Mouse (Mus musculus): ENCODE results near the gene Nrxn2. TPM values are rescaled to one million over a fixed set of nuclear protein-coding genes. Genes with fewer than 3 reads are reported as not detected.
A peak's percentile ranks its signal among the peaks of the same experiment; 100 is the strongest.

Nrxn2 gene
- polyA plus RNA-seq, 1 experiment = 393 TPM

DNA sequence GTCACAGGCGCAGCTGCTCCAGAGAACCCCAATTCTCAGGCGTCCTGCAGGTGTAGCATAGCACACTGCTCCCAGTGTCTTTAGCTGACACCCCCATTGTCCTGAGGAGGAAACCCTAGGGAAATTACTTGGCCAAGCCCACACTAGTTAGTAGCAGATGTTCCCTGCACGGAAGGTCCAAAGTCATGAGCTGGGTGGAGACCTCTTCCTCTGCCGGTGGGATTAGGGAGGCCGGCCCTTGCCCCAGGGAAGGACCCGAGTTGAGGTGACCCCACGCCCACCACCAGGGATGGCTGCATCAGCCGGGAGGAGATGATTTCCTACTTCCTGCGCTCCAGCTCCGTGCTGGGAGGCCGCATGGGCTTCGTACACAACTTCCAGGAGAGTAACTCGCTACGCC, 5.7 kb upstream of the Nrxn2 start:
- no peak for DNase-seq (ENCODE audit: extremely low spot score in 1 of 2, low spot score in 1 of 2)

DNA sequence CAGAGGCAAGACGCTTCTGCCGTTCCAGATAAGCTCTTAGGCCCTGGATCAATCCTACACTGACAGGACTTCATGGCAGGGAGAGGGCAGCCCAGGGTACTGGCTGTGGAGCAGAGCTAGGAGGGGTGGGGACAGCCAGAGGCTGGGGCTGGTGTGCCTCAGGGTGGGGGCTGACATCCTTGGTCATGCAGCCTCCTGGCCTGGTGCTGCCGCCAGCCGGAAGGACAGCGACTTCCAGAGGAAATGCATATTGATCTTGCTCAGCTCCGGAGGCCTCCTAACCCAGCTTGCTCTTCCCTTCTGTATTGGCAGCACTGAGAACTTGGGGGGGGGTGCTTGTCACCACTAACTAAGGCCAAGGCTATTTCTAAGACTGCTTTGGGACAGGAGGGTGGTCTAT, 3.1 kb upstream of the Nrxn2 start:
- DNase-seq (ENCODE audit: extremely low spot score in 1 of 2, low spot score in 1 of 2) = no peak

DNA sequence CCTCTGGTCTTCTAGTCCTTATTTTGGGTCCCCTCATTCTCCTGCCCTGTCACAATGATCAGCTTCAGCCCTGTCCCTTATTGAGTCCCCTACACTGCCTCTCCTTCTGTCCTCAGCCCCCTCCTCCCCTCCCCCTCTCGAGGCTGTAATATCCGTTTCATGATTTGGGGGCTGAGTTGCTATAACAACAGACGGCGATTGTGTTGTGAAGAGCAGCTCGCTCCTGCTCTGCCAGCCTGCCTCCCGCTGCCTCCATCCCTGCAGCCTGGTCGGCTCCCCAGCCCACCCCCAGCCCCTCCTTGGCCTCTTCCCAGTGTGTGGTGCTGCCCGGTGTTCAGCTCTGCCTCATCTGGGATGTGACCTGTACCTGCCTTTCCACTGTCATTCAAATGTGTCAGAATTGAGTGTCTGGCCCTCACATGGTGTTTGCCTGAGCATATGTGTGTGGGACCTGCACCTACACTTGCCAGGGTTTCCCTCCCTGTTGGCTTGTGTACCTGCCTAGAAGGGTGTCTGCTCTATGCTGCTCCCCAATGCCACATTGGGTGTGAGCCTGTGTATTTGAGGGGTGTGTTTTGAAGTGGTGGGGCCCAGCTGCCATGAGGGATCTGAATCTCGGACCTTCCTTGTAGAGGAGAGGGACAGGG, 2.3 kb upstream of the Nrxn2 start:
- DNase-seq (ENCODE audit: extremely low spot score in 1 of 2, low spot score in 1 of 2) = no peak

DNA sequence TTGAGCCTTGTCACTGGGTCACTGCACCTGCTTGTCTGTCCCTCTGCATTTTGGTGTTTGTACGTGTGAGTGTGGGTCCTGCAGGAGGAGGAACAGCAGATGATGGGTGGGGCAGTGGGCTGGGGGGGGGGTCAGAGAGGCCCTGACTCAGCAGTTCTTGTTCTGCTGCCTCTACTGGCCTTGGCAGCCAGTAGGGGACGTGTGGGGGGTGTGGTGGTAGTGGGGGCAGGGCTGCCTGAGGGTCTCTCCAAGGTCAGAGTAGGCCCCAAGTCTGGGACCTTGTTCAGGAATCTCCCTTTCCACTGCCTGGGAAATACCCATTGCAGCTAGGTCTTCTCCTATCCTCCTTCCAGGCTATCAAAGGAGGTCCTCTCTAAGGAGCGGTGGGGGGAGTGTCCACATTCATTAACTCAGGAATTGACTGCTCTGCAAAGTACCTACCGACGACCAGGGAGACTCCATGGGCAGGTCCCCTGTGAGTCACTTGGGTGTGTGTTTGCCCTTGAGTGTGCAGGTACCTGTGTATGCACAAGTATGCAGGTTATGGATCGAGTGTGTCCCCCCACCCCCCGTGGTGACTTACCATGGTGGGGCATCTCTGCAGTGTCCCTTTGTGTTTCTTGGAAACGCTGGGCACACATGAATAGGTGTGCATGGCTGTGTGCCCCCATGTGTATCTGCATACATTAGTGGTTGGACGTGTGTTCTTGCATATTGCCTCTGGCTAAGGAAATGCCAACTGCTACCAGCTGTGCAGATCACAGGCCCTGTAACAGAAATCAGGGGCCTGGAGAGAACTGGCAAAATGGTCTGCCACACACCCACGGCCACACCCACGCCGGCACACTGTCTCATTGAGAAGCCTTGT, 1.4 kb upstream of the Nrxn2 start:
- DNase-seq (ENCODE audit: extremely low spot score in 1 of 2, low spot score in 1 of 2) = no peak

DNA sequence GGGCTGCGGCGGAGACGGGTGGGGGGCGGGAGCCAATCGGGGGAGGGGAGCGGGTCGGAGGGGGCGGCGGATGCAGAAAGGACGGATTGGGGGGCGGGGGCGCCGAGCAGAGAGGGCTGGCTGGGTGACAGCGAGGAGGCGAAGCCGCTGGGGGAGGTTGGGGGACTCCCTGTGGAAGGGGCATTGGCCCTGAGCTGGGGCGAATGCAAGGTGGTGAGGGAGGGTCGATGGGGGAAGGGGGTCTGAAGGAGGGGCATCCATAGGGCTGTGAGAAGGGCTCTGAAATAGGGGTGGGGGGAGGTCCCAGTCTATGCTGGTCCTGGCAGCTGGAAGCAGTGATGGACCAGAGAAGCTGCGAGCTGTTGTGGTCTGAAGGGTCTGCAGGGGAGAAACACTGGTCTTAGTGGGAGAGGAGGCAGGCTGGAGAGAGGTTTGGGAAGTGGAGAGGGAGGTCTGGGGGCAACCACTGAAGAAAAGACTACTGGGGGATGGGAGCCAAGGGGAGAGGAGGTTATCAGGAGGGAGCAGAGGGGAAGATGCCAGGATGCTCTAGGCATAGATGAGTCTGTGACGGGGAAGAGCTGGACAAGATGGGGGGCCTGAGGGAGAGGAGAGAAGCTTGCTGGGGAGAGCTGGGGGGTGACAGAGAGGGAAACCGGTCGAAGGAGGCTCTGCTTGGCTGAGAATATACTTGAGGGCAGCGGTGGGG, 607 bp downstream of the Nrxn2 start:
- no peak for DNase-seq (ENCODE audit: extremely low spot score in 1 of 2, low spot score in 1 of 2)

DNA sequence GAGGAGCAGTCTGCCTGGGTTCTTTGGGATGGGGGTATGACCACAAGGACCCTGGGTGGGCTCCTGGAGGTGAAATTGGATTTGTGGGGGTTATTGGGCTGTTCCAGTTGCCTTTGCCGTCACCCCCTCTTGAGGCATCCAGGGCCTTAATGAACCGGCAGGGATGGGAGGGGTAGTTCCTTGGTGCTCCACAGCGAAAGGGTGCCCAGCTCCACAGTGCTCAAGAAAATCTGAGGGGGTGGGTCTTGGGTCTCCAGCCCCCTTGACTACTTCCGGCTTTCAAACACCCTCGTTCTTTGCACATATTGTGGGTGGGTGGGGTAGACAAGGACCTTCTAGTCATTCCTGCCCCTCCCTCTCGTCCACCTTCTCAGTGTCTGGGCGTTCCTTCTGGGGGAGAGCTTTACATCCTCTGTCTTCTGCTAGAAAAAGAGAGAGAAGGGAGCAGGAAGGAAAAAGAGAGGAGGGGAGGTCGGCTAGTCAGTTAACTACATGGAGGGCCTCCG, 1.3 kb downstream of the Nrxn2 start:
- DNase-seq (ENCODE audit: extremely low spot score in 1 of 2, low spot score in 1 of 2) = no peak

DNA sequence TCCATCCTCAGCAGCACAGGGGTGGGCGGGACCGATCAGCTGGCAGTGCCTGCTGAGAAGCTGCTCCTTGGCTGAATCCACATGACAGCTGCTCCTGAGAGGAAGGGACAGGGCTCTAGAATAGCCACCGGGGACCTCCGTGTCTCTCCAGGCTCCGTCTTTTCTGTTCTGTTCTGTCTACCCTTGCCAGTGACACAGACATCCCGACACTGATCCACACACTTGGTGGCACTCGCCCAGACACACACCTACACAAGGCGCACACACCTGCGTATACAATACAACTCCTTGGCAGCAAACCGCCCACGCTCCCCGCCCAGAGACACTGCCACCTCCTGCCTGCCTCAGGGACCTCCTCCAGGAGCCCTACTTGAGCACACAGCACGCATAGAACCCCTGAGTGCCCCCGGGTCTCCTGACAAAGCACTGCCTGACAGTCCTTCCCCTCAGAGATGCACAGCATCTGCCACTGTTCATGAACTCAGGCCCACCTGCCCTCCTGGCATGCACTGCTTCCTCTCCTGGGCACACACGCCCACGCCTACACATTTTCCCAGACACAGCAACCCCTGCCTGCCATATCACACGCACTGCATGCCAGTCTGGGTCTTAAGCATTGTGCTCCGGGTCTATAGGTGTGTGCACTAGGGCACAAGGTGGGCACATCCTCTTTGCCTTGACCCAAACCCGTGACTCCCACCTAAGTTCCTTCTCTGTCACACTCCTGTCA, 2.1 kb downstream of the Nrxn2 start:
- DNase-seq (ENCODE audit: extremely low spot score in 1 of 2, low spot score in 1 of 2) = peak in 1 of 2 experiments; percentile 74

DNA sequence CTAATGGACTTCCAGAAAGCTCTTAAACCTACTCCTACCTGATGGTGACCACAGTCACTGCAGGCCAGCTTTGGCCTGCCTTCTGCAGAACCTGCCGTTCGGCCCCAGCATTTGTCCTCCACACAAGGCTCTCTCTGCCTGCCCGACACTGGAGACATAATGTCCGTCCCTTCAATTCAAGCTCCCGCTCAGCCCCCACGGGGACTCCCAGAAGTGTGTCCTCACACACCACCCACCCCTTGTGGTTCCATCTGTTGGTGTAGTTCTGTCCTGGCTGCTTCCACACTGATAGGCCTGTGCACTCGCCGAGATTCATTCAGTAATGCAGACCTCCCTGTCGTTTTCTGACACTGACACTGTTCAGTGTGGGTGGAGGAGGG, 2.7 kb downstream of the Nrxn2 start:
- DNase-seq (ENCODE audit: extremely low spot score in 1 of 2, low spot score in 1 of 2) = peak; percentile 64 to 79

DNA sequence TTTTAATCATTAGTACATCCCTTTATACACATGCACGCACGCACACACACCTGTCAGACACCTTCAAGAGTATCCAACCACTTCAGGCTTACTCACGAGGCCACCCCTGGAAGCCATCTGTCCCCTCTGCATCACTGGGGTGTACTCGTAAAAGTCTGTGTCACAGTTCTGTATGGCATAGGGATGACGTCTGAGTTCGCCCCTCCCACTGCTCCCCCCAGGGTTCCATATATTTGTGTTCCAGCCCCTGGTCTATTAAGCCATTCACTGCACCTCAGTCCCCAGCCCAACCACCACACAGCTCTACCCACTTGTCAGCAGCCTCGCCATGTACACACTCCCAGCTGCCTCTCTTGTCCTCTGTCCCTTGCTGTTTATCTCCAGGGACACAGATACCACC, 3.5 kb downstream of the Nrxn2 start:
- DNase-seq (ENCODE audit: extremely low spot score in 1 of 2, low spot score in 1 of 2) = no peak

DNA sequence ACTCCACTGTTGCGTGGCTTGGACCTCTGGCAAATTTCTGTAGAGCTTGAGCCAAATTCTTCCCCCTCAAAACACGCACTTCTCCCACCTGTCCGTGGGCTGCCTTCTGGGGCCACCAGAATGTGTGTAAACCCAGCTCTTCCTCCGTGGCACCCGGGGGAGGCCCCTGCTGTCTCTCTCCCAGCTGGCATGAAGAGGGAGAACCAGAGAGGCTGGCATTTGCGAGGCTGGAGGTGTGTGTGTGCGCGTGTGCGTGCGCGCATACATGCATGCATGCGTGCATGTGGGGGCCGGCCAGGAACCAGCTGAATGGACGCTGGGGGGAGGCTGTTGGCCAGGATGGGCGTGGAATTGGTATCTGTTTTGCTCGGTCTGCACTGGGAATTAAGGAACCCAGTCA, 4.7 kb downstream of the Nrxn2 start:
- DNase-seq (ENCODE audit: extremely low spot score in 1 of 2, low spot score in 1 of 2) = peak in 1 of 2 experiments; percentile 83

DNA sequence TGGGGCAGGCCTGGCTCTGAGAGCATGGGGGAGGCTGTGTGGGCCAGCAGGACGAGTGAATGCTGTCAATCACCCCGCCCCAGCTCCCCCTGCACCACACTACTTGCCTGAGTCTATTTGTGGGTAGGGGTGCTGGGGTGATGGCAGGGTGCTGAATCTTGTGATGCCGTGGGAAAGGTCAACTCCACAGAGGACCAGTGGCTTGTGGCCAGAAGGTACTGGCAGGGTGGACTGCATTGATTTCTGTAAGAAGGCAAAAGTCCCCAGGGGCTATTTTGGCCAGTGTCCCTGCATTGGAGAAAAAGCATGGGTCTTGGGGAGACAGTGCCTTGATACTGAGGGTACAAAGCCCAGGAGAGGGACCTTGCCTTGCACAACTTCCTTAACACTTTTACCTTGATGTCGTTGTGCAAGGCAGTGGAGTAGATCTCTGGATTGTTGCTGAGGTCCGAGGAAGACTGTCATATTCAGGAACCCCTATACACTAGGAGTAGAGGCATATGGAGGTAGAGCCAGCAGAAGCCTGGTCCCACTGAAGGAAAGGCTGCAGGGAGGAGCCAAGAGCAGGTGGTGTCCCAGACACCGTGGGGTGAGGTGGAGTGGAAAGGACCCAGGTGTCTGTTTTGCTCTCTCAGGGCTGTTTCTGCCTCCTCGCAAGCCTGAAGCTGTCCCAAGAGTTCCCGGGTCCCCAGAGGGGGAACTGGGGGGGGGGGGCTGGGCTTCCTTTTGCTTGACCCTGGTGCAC, 5.8 kb downstream of the Nrxn2 start:
- no peak for DNase-seq (ENCODE audit: extremely low spot score in 1 of 2, low spot score in 1 of 2)

DNA sequence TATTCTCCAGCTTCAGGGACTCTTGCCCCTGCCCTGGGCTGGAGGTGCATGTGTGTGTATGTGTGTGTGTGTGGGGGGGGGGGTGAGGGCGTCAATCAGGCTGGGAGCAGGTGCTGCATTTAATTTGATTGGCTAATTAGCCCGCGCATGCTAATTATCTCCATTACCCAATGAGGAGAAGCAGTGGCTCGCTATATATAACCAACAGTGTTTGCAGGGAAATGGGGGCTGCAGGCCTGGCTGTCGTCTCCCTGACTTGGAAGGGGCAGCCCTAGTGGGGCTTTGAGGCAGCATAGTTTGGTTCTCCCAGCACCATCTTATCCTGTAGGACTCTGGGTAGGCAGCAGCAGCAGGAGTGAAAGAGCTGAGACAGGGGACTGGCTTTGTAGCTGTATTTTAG, 7.1 kb downstream of the Nrxn2 start:
- no peak for DNase-seq (ENCODE audit: extremely low spot score in 1 of 2, low spot score in 1 of 2)

DNA sequence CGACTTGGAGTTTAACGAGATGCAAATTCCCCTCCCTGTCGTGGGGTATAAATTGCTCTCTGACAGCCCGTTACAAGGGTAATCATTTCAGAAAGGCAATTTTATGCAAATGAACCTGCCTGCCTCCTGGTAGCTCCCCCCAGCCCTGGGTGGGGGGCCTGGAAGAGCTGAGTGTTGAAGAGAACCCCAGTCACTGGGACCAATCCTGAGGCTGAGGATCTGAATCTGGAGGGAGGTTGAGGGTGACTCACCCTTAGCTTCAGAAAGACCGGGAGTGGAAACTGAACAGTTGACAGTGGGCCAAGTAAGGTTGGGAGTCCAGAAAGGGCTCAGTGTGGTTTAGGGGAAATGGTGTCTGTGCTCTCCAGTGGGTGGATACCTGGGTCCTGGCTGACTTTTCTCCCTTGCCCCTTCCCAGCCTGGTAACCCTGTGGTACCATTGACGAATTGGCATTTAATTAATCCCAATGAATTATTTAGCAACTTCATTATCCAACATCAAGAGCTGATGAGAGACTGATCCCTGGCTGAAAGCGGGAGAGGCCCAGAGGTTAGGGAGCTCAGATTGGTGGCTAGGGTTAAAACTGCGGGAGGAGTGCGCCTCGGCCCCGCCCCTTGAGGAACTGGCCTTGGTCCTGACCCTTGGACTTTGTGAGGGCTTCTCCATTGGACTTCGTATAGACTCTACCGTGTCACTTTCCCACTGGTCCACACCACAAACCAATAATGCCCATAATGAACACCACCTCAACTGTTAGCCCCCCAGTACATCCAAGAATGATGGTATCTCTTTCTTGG, 8.4 kb downstream of the Nrxn2 start:
- DNase-seq (ENCODE audit: extremely low spot score in 1 of 2, low spot score in 1 of 2) = no peak

DNA sequence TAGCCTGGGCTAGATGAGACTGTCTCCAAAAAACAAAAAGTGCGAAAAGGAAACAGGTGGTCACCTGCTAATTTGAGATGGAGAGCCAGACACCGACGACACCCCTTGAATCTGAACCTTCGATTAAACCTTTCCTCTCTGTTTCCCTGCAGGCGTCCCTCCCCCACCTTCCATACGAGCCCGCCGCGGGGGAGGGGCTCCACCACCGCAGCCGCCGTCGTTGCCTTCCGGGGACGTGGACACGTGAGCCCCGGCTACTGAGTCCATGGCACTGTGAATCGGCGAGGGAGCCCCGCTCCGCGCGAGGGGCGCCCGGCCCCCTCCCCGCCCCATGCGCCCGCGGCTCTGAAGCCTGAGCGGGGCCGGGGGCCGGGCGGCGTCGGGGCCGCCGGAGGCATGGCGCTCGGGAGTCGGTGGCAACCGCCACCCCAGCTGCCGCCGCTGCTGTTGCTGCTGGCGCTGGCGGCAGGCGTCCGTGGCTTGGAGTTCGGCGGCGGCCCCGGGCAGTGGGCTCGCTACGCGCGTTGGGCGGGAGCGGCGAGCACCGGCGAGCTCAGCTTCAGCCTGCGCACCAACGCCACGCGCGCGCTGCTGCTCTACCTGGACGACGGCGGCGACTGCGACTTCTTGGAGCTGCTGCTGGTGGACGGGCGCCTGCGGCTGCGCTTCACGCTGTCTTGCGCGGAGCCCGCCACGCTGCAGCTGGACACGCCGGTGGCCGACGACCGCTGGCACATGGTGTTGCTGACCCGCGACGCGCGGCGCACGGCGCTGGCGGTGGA, 9.3 kb downstream of the Nrxn2 start:
- DNase-seq (ENCODE audit: extremely low spot score in 1 of 2, low spot score in 1 of 2) = no peak

DNA sequence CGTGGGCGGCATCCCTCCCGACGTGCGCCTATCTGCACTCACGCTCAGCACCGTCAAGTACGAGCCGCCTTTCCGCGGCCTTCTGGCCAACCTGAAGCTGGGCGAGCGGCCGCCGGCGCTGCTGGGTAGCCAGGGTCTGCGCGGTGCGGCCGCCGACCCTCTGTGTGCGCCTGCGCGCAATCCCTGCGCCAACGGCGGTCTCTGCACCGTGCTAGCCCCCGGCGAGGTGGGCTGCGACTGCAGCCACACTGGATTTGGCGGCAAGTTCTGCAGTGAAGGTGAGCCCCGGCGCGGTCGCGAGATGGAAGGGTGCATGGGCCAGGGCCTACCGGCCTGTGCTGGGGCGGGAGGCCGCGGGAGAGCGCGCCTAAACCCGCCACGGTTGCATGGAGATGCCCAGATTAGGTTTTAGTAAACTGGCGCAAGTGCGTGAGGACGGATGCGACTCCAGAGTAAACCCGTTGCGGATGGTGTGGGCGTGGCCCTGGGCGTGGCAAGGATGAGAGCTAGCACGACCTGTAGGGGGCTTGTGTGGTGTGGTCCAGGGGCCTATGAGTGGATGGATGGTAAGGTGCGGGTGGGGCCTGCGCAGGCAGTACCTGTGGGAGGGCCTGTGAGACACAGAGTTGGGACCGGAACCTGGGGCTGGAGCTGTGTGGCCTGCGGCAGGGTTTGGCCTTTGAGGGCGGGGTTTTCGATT, 10.1 kb downstream of the Nrxn2 start:
- no peak for DNase-seq (ENCODE audit: extremely low spot score in 1 of 2, low spot score in 1 of 2)

DNA sequence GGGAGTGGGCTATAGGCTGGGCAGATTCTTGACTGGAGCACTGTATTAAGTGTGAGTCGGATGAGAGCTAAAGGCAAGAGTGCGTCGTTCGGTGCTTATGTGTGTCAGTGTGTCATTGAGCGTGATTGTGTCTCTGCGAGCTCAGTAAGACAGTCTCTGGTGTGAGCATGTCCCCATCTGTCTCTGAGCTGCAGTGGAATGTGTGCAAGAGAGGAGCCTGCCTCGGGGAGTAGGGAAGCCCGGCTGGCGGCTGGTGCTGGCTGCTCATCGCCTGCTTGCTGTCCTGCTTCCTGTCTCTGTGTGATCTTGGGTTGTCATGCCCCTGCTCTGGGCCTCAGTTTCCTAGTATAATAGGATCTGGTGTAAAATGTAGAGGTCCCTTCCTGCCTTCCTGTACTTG, 24.5 kb downstream of the Nrxn2 start:
- no peak for DNase-seq (ENCODE audit: extremely low spot score in 1 of 2, low spot score in 1 of 2)

DNA sequence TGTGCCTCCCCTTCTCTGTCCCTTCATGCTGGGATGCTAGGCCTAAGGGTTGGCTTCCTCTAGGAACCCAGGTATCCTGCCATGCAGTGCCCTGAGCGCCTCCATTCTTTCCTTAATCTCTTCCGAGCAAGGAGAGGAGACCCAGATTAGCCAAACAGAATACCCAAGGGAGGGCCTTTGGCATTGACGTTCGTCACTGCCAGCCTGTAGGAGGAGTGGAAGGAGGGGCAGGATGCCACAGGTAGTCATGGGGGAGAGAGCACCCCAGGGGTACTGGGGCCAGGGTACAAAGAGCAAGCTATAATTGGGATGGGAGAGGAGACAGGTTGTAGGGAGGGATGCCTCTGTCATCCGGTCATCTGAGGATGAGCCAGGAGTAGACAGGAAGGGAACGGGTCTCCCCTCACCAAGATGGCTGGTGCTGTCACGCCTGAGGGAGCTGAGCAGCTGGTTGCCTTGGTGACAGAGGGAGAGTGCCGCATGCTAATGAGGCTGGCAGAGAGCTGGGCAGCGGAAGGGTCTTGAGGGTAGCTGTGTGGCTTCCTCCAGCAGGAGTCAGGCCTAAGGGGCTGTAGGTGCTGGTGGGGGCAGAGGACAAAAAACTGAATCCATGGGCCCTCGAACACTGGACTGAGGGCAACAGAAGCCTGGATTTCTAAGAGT, 27.4 kb downstream of the Nrxn2 start:
- peak in 1 of 2 experiments; percentile 46 for DNase-seq (ENCODE audit: extremely low spot score in 1 of 2, low spot score in 1 of 2)
